In genomic region chr15:6231308-6232103, GRCm38 (mm10) we compare ENCODE assay signal across 9 mouse cellular contexts.
DNase-seq lines count a peak whose midpoint lies in the region; TF ChIP-seq lines count a peak whose summit lies in the region.
"Had no signal": no experiment of that assay in that cellular context is flagged by ENCODE, and none has a peak within 500 bp of the region (broad histone marks: within the 10 kb centered on the region; RNA-seq: fewer than 3 reads in every experiment).

No protein-coding gene starts in this region.

- H3K4me3 ChIP-seq in cerebellum, adult 2 months (replicated peaks; ENCODE audit: insufficient read depth, low read depth, low read length) = no peak overlapping the region

- peak; percentile 16 to 21 for DNase-seq in cerebellum, adult 2 months
- no peak for DNase-seq in cerebellum, adult 11-12 months
- DNase-seq in layer of hippocampus, postnatal 10 days (ENCODE audit: low spot score in 2 of 2) = peak; percentile 6 to 28
- DNase-seq in layer of hippocampus, adult 11-12 months (ENCODE audit: low spot score) = no peak
- DNase-seq in MEL-GATA-1-ER (ENCODE audit: extremely low read depth, low read depth) = peak; percentile 55
- DNase-seq in heart, postnatal 14 days = peak; percentile 24 to 27
- DNase-seq in urinary bladder, postnatal 4 days (ENCODE audit: low spot score in 2 of 2) = no peak
- DNase-seq in thymus, adult 18-20 months = no peak

- intact Hi-C loops in heart, postnatal 14 days (cut with DNase I) = no loop called here

- TF ChIP-seq POLR2A in cerebellum, adult 2 months (IDR thresholded peaks at IDR 0.05; ENCODE audit: borderline replicate concordance, insufficient read depth, low read length) = no peak

- WGBS in cerebellum, adult 2 months = 7% methylated on average over 12 of the region's 12 CpGs

- H3K27me3 ChIP-seq in cerebellum, adult 2 months (ENCODE audit: control insufficient read depth, insufficient read depth, low read length) = no peaks in the 10 kb centered on the region

- no peak for TF ChIP-seq CTCF in cerebellum, adult 2 months (IDR thresholded peaks at IDR 0.05; ENCODE audit: borderline replicate concordance, insufficient read depth, low read depth, low read length)

- H3K4me1 ChIP-seq in cerebellum, adult 2 months (ENCODE audit: control insufficient read depth, insufficient read depth, low read length) = no peaks in the 10 kb centered on the region

- H3K27ac ChIP-seq in cerebellum, adult 2 months (ENCODE audit: insufficient read depth, low read length) = no peak overlapping the region
- H3K27ac ChIP-seq: macrophage had no signal

Comparison
In these comparisons a context has a peak if more than half of its experiments do, and no peak if none do; other contexts are left out.
1. DNase-seq: peak in cerebellum, adult 2 months (2 of 2), layer of hippocampus, postnatal 10 days (2 of 2), MEL-GATA-1-ER (single experiment) and heart, postnatal 14 days (2 of 2); none in cerebellum, adult 11-12 months (single experiment), layer of hippocampus, adult 11-12 months (single experiment), urinary bladder, postnatal 4 days (0 of 2) and thymus, adult 18-20 months (0 of 2).